Mouse (Mus musculus) midbrain, embryonic 11.5 days (tissue): ENCODE measurements around the gene Mkln1. TPM values are rescaled to one million over a fixed set of nuclear protein-coding genes. Genes with fewer than 3 reads are reported as not detected.

ENCODE experiments used
- ATAC-seq: fragments of 200-750 bp; cut with Nextera tagmentation; 2 replicates; pipeline ENCODE4 v1.8.0; 2017; ENCODE audit warnings: moderate TSS enrichment, moderate library complexity; ENCODE audit not compliant: low FRiP score
- DNase-seq: peaks from one replicate; pipeline ENCODE4 v3.0.0; 2015; ENCODE audit warnings: low spot score; ENCODE audit errors: missing footprints
- H3K27ac ChIP-seq: fragments of 300-500 bp; sonication (generic); 2 replicates; pipeline ENCODE4 v1.5.1; 2014; ENCODE audit warnings: low read depth, low read length
- H3K27me3 ChIP-seq: fragments of 300-500 bp; sonication (generic); 2 replicates; pipeline ENCODE4 v1.6.1; 2014; ENCODE audit warnings: mild to moderate bottlenecking, low read length, moderate library complexity, mixed read lengths; ENCODE audit not compliant: control insufficient read depth, insufficient read depth
- H3K36me3 ChIP-seq: fragments of 300-500 bp; sonication (generic); 2 replicates; pipeline ENCODE4 v1.6.1; 2014; ENCODE audit warnings: mild to moderate bottlenecking, low read length, moderate library complexity, mixed read lengths; ENCODE audit not compliant: control insufficient read depth, insufficient read depth
- H3K4me1 ChIP-seq: fragments of 300-500 bp; sonication (generic); 2 replicates; pipeline ENCODE4 v1.6.1; 2014; ENCODE audit warnings: low read length; ENCODE audit not compliant: control insufficient read depth, insufficient read depth
- H3K4me2 ChIP-seq: fragments of 300-500 bp; sonication (generic); 2 replicates; pipeline ENCODE4 v1.6.1; 2014; ENCODE audit warnings: mild to moderate bottlenecking, moderate library complexity
- H3K4me3 ChIP-seq: fragments of 300-500 bp; sonication (generic); 2 replicates; pipeline ENCODE4 v1.5.1; 2014; ENCODE audit warnings: low read depth, low read length
- H3K9ac ChIP-seq: fragments of 300-500 bp; sonication (generic); 2 replicates; pipeline ENCODE4 v1.6.1; 2014; ENCODE audit warnings: low read length
- H3K9me3 ChIP-seq: fragments of 300-500 bp; sonication (generic); 2 replicates; pipeline ENCODE4 v1.6.1; 2016; ENCODE audit warnings: low read length; ENCODE audit not compliant: control insufficient read depth
- WGBS: fragments of 180-500 bp; shearing (Covaris S2); extraction: QIAGEN DNeasy Blood & Tissue Kit; methylation state at CpG from one replicate; pipeline ENCODE4 v1.1.7; 2014; 5-methylcytosine and 5-hydroxymethylcytosine counted together
- polyA plus RNA-seq: library from polyadenylated mRNA; unstranded; fragments of >200 nt; fragmentation: Nextera tagmentation; extraction: Ambion mirVana; gene quantifications from 2 replicates; pipeline ENCODE4 v1.2.1, GENCODE M21; 2014

Mkln1 gene
- polyA plus RNA-seq, 1 experiment from 2014 or later: 217 TPM

DNA sequence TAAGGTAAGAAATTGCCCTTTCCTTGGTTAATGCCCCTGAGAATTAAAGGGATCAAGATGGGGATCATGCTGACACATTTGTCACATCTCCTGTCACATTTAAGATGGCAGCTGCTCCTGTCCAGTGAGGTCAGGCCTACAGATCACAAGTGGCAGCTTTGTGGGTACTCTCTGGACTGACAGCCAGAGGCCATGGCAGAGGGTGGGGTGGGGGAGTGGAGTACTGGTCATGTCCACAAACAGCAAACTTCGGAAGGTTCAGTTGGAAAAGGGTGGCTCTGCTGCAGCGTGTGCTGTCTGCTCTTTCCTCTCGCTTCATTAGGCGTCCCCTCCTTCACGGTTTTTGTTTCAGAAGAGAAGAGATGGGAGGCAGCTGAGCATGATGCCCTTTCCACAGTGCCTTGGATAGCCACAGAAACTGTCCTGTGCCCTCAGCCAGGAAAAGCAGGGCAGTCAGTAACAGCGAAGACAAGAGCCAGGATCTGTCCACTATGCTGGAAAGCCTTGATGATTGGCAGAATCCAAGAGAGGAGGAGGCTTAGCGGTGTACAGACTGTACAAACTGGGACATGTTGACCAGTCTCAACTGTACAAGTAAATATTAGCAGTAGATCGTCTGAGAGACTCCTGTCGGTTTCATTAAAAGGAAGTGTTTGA is 119.3 kb downstream of the Mkln1 start:
- ATAC-seq: no peak
- no peak overlapping the region for H3K4me2 ChIP-seq
- DNase-seq: no peak
- H3K9ac ChIP-seq: no peak overlapping the region
- no peaks in the 10 kb centered on the region for H3K27me3 ChIP-seq
- H3K4me1 ChIP-seq: no peaks in the 10 kb centered on the region
- no peak overlapping the region for H3K4me3 ChIP-seq
- no peaks in the 10 kb centered on the region for H3K9me3 ChIP-seq
- H3K36me3 ChIP-seq: no peaks in the 10 kb centered on the region; the same call in 1 of the 2 replicates
- 87% methylated on average over 9 of the region's 9 CpGs for WGBS
- no peak overlapping the region for H3K27ac ChIP-seq

DNA sequence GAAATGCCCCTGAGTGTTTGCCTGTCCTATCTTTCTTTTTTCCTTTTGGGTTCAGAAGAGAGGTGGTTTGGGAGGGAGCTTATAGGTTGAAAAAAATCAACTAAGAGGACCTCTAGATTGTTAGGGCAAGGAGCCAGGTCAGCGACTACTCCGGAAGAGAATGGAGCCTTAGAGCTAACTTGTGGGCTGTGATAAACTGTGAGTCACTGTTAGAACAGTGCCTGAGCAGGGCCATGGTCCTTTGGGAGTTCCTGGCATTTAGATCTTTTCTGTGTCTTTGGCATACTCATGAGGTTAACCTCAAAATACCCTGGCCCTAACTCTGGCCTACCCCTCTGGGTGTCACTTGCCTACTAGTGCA is 119.8 kb downstream of the Mkln1 start:
- Histone ChIP-seq H3K27ac (no peak overlapping the region), H3K27me3 (no peaks in the 10 kb centered on the region), H3K9ac (no peak overlapping the region), H3K4me3 (no peak overlapping the region), H3K4me1 (no peaks in the 10 kb centered on the region), H3K36me3 (no peaks in the 10 kb centered on the region; the same call in 1 of the 2 replicates), H3K4me2 (no peak overlapping the region), H3K9me3 (no peaks in the 10 kb centered on the region)
- ATAC-seq (no peak), DNase-seq (no peak)
- 82% methylated on average over 2 of the region's 2 CpGs for WGBS

DNA sequence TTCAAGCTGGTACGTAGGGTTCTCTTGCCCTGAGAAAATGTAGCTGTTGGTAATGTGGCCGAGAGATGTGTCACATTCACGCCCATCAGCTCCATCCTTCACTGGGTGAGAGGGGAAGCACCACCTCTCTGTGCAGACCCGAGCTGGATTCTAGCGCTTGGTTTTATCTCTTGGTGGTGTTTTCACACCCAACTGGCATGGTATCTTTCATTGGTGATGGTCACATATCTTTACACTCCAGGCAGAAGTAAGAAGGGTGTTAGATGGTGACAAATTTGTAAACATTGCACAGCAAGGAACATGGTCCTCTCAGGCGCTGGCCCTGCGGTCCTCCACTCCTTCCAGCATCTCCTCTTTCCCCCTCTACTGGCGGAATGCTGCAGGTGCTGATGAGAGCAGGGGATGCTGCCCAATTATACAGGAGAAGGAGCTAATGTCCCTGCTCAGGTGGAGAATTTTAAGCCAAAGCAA is 120.5 kb downstream of the Mkln1 start:
- Histone ChIP-seq H3K4me2 (no peak overlapping the region), H3K4me1 (no peaks in the 10 kb centered on the region), H3K27ac (no peak overlapping the region), H3K27me3 (no peaks in the 10 kb centered on the region), H3K4me3 (no peak overlapping the region), H3K9me3 (no peaks in the 10 kb centered on the region), H3K9ac (no peak overlapping the region), H3K36me3 (peaks cover 6% of the 10 kb centered on the region; the same call in 1 of the 2 replicates)
- 69% methylated on average over 8 of the region's 8 CpGs for WGBS
- DNase-seq (peak; percentile 90), ATAC-seq (no peak)

DNA sequence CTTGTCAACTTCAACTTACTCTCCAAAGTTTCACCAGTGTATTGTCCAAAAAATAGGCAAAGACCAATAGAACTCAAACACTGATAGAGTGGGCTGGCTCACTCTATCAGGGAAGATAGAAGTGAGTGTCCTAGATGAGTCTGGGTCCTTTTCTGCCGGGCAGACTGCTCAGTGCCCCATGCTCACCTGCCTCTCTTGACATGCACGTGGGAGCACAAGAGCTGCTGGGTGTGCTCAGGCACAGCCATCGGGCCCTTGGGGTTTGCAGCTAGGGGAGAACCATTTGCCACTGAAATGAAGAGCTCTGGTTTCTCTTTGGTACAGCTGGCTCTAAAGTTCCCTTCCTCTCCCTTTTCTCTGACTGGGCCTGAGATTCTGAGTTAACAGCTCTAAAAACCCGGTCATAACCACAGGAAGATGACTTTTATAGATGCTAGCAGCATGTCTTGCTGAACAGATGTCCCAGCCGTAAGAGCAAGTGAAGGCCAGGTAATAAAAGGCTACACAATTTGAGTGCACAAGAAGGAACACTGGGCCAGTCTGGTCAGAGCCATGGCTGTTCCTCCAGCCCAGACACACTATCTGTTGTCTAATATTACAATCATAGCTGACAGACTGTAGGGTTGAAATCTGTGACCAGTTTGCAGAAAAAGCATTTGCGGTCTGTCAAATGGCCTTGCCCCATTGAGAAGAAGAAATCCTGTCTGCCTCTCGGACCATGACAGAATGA is 122.1 kb downstream of the Mkln1 start:
- H3K4me1 ChIP-seq: no peaks in the 10 kb centered on the region
- ATAC-seq (no peak), DNase-seq (no peak)
- H3K27me3 ChIP-seq: no peaks in the 10 kb centered on the region
- H3K9ac ChIP-seq: no peak overlapping the region
- no peak overlapping the region for H3K4me2 ChIP-seq
- no peaks in the 10 kb centered on the region for H3K9me3 ChIP-seq
- H3K27ac ChIP-seq: no peak overlapping the region
- peaks cover 9% of the 10 kb centered on the region; the same call in 1 of the 2 replicates for H3K36me3 ChIP-seq
- H3K4me3 ChIP-seq: no peak overlapping the region
- WGBS: 78% methylated on average over 7 of the region's 7 CpGs

DNA sequence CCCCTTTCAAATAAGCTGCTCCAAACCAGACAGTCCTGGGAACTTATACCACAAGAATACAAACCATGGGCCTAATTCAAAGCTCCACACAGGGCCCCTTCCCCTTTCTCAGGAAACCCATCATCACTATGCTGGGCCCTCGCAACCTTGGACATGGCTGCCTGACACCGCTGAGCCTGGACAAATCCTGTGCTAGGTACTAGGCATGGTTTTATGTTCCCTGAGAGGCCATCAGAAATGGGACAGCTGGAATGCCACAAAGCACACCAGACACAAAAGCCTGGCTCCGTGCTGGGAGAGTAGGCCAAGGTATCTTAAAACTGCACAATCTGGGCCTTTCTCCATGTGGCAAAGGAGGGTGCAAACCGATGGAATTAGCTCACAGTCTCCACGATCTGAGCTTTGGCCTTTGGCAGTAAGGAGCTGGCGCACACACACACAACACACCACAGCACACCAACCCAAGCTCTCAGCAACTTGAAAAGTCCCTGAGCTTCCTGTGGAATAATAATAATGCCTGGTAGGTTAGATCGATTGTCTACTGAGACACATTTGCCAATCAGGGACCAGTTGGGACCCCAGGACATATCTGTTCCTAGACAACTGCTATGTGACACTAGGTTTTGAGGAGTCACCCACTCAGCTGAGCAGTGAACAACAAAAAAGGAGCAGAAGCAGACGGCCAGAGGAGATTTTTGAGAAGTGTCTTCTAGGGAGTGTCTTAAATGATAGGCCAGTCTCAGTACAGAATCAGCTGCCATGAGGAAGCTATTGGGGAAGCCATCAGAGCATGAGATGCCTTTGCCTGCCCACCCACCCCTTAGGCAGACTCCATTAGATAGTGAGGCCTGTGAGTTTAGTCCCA is 123.2 kb downstream of the Mkln1 start:
- Histone ChIP-seq H3K9ac (no peak overlapping the region), H3K9me3 (no peaks in the 10 kb centered on the region), H3K27ac (no peak overlapping the region), H3K36me3 (peaks cover 9% of the 10 kb centered on the region), H3K4me3 (no peak overlapping the region), H3K4me2 (no peak overlapping the region), H3K27me3 (no peaks in the 10 kb centered on the region), H3K4me1 (no peaks in the 10 kb centered on the region)
- WGBS: 90% methylated on average over 8 of the region's 8 CpGs
- DNase-seq (no peak), ATAC-seq (no peak)

DNA sequence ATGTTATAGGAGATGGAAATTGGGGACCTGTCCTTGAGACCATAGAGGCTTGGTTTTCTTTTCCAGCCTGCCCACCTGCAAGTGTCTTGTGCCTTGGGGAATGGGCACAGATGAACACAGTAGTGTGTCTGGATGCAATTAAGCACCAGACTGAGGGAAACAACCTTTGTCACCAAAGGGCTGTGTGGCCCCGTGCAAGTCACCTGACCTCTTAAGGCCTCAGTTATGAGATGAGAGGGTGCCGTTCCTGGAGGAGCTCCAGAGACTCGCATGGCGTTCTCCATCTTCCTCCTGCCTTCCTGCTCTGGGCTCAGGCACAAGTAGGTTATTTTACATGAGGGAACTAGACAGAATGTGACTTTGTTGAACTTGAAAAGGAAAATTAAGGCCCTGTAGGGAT is 123.9 kb downstream of the Mkln1 start:
- Histone ChIP-seq H3K9me3 (no peaks in the 10 kb centered on the region), H3K9ac (no peak overlapping the region), H3K36me3 (peaks cover 9% of the 10 kb centered on the region), H3K4me1 (no peaks in the 10 kb centered on the region), H3K4me2 (no peak overlapping the region), H3K4me3 (no peak overlapping the region), H3K27me3 (no peaks in the 10 kb centered on the region), H3K27ac (no peak overlapping the region)
- 91% methylated on average over 4 of the region's 4 CpGs for WGBS
- DNase-seq (no peak), ATAC-seq (no peak)

DNA sequence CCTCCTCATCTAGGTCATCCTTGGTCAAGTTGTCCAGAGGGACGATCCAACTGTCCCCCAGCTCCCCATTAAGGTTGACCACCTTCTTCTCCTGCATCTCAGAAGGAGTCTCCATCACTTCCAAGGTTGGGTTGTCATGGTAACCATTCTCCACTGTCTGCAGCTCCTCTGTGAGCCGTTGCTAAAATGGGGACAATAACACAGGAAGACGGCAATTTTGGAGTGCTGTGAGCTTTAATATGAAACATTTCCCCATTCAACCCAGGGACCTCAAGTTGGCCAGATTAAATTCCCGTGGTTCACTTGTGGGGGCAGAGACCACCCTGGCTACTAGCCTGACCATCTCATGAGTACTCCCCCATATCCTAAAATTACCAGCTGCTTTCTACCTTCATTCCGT is 124.5 kb downstream of the Mkln1 start:
- Histone ChIP-seq H3K4me2 (no peak overlapping the region), H3K27ac (no peak overlapping the region), H3K4me3 (no peak overlapping the region), H3K9ac (no peak overlapping the region), H3K9me3 (no peaks in the 10 kb centered on the region), H3K4me1 (no peaks in the 10 kb centered on the region), H3K36me3 (peaks cover 9% of the 10 kb centered on the region), H3K27me3 (no peaks in the 10 kb centered on the region)
- ATAC-seq (no peak), DNase-seq (no peak)
- WGBS: 71% methylated on average over 5 of the region's 5 CpGs

DNA sequence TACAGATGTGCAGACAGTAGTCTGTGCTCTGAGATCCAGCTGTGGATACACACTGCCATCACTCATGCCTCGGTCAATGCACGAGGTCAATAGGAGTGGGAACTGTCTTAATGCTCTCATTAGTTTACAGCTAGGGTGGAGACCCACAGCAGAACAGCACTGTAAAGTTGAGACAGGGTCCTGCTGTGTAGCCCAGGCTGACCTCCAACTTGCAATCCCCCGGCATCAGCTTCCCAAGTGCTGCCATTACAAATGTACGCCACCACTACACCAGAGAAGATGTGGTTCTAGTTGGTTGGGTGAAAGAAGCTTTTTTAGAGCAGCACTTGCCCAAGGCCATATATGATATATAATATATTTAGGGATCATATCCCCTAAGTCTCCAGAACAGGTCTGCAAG is 125.1 kb downstream of the Mkln1 start:
- no peaks in the 10 kb centered on the region for H3K9me3 ChIP-seq
- DNase-seq (no peak), ATAC-seq (no peak)
- no peak overlapping the region for H3K4me3 ChIP-seq
- no peaks in the 10 kb centered on the region for H3K27me3 ChIP-seq
- peaks cover 12% of the 10 kb centered on the region for H3K36me3 ChIP-seq
- no peak overlapping the region for H3K4me2 ChIP-seq
- WGBS: 91% methylated on average over 4 of the region's 4 CpGs
- H3K9ac ChIP-seq: no peak overlapping the region
- no peaks in the 10 kb centered on the region for H3K4me1 ChIP-seq
- no peak overlapping the region for H3K27ac ChIP-seq

DNA sequence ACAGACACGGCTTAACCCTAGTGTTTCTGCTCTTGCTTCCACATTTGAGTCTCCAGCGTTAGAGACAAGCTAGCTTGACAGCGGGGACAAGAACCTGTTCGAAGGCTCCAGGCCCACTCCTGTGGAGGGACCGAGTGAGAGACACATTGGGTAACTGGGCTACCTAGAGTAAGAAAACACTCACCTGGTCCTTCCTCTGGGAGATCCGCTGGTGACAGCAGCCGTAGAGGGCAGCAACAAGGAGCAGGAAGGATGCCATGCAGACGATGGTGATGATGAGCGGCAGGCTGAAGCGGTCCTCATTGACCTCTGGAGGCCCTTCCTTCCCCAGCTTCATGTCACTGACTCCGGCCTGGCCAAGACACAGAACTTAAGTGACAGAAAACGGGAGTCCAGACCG is 125.6 kb downstream of the Mkln1 start:
- Histone ChIP-seq H3K9me3 (no peaks in the 10 kb centered on the region), H3K27me3 (no peaks in the 10 kb centered on the region), H3K4me2 (no peak overlapping the region), H3K9ac (no peak overlapping the region), H3K27ac (no peak overlapping the region), H3K4me3 (no peak overlapping the region), H3K36me3 (peaks cover 12% of the 10 kb centered on the region), H3K4me1 (no peaks in the 10 kb centered on the region)
- ATAC-seq (no peak), DNase-seq (no peak)
- 92% methylated on average over 13 of the region's 13 CpGs for WGBS
